Mouse (Mus musculus): ENCODE measurements around the gene Mtus2.

- TF ChIP-seq CTCF (IDR thresholded peaks at IDR 0.05; ENCODE audit: low read depth, low read length) (no peak), POLR2A (IDR thresholded peaks at IDR 0.05; ENCODE audit: extremely low read depth, insufficient read depth, low read length) (no peak)
Observed at GRCm38 (mm10) chr5:148328982-148329381, 371.9 kb downstream of the Mtus2 start.
